Mouse (Mus musculus): ENCODE results near the gene Pdzd2. TPM values are rescaled to one million over a fixed set of nuclear protein-coding genes. Genes with fewer than 3 reads are reported as not detected.

The Pdzd2 gene
- polyA plus RNA-seq, 1 experiment, result 2.4 TPM

DNA sequence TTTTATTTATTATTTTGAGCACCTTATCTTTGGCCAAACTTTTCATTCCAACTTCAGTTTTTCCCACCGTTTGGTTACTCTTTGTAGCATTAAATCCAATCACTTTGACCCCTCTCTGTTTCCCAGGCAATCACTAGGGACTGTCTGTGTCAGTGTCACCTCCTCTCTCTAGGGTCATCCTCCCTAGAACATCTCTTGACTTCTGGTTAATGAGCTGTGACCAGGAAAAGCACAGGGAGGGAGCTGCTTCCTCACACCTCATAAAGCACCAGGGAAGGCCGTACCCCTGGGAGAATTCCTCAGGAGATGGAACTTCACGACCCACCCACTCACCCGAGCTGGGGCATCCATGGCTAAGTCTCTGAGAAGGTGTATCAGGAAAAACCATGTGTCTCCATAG, 168.6 kb downstream of the Pdzd2 start:
- 80% methylated on average over 4 of the region's 4 CpGs for WGBS
- TF ChIP-seq POLR2A (IDR thresholded peaks at IDR 0.05; ENCODE audit: low read depth, low read length), result no peak
- Histone ChIP-seq H3K36me3 (ENCODE audit: control insufficient read depth, insufficient read depth, low read length) (no peaks in the 10 kb centered on the region), H3K4me3 (ENCODE audit: low read depth, low read length) (no peak overlapping the region), H3K27me3 (ENCODE audit: control insufficient read depth, insufficient read depth, low read length) (no peaks in the 10 kb centered on the region), H3K4me1 (ENCODE audit: control insufficient read depth, insufficient read depth, insufficient read length, low read length) (no peaks in the 10 kb centered on the region), H3K27ac (ENCODE audit: insufficient read depth, low read depth, low read length) (no peak overlapping the region)

DNA sequence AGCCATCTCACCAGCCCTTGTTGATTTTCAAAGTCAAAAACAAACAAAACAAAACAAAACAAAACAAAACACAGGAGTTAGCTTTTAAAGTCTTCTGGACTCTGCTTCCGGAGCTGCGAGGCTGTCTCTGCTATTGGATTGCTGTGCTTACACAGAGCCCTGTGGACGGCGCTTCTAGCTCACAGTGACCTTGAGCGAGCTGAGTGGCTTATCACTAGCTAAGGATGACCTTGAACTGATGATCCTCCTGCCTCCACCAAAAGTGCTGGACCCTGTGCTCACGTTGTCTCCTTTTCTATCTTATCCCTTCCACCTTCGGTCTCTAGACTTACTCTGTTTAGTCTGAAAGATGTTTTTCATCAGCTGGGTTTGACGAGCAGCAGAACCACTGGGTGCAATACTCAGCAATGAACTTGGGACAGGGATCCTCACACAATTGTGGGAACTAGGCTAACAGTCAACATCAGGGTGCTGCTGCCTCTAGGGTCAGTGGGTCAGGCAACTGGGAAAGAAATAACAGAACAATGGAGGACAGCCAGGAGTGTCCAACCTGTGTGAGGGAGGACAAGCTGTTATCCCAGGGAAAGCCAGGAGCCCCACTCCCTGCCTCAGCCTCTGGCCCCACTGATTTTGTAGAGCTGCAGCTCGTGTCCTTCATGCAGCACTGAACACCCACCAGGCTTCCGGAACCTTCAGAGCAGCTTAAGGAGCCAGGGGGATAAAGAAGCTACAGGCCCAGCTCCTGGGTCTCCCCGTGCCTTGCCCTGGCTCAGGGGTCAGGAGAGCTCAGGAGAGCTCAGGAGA, 172.9 kb downstream of the Pdzd2 start:
- Histone ChIP-seq H3K4me3 (ENCODE audit: low read depth, low read length) (no peak overlapping the region), H3K4me1 (ENCODE audit: control insufficient read depth, insufficient read depth, insufficient read length, low read length) (no peaks in the 10 kb centered on the region), H3K27me3 (ENCODE audit: control insufficient read depth, insufficient read depth, low read length) (no peaks in the 10 kb centered on the region), H3K27ac (ENCODE audit: insufficient read depth, low read depth, low read length) (no peak overlapping the region), H3K36me3 (ENCODE audit: control insufficient read depth, insufficient read depth, low read length) (no peaks in the 10 kb centered on the region)
- TF ChIP-seq POLR2A (IDR thresholded peaks at IDR 0.05; ENCODE audit: low read depth, low read length) (no peak), CTCF (IDR thresholded peaks at IDR 0.05; ENCODE audit: extremely low read depth, insufficient read length, insufficient replicate concordance, low read depth, low read length) (no peak)
- 76% methylated on average over 11 of the region's 11 CpGs for WGBS

DNA sequence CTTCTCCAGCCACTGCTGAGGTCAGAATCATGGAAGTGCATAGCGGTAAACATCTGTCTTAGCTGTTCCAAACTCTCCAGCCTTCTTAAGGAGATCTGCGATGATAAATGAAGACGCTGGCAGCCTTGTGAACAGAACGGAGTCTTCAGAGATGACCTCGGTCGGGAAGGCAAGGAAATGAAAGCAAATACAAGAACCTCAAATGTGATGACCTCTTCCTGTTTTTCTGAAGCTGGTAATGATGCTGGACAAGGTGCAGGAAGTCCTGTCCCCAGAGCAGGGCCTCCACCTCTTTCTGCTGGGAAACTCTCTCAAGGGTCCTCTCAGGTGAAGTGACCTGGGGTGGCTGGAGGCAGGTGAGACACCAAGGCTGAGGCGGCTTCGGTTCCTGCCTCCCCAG, 174.4 kb downstream of the Pdzd2 start:
- 69% methylated on average over 8 of the region's 8 CpGs for WGBS
- no peak overlapping the region for H3K27ac ChIP-seq (ENCODE audit: insufficient read depth, low read depth, low read length)

DNA sequence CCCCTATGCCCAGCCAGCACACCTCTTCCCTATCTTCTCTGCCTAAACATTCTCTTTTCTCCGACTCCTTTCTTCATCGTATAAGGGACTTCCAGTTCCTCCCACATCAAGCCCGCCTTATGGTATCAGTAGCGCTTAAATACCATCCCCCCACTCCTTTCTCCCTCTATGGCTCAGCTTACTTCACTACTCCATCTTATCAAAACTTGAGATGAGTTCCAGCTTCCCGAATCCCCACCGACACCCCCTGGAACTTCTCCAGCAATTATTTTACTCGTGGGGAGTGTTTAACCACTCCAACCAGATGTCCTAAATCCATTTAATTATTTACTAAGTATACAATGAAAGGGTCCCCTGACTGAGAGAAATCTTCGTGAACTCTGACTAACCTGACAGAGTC, 179.2 kb downstream of the Pdzd2 start:
- Histone ChIP-seq H3K36me3 (ENCODE audit: control insufficient read depth, insufficient read depth, low read length) (no peaks in the 10 kb centered on the region), H3K4me1 (ENCODE audit: control insufficient read depth, insufficient read depth, insufficient read length, low read length) (no peaks in the 10 kb centered on the region), H3K4me3 (ENCODE audit: low read depth, low read length) (no peak overlapping the region), H3K27ac (ENCODE audit: insufficient read depth, low read depth, low read length) (no peak overlapping the region), H3K27me3 (ENCODE audit: control insufficient read depth, insufficient read depth, low read length) (no peaks in the 10 kb centered on the region)
- no peak for TF ChIP-seq CTCF (IDR thresholded peaks at IDR 0.05; ENCODE audit: extremely low read depth, insufficient read length, insufficient replicate concordance, low read depth, low read length)
- TF ChIP-seq POLR2A (IDR thresholded peaks at IDR 0.05; ENCODE audit: low read depth, low read length), result no peak
- WGBS, result 21% methylated on average over 8 of the region's 8 CpGs

More for the DNA sequence above, 174.4 kb downstream of the Pdzd2 start:
- H3K27me3 ChIP-seq (ENCODE audit: control insufficient read depth, insufficient read depth, low read length), result no peaks in the 10 kb centered on the region
- no peaks in the 10 kb centered on the region for H3K36me3 ChIP-seq (ENCODE audit: control insufficient read depth, insufficient read depth, low read length)
- no peak overlapping the region for H3K4me3 ChIP-seq (ENCODE audit: low read depth, low read length)
- H3K4me1 ChIP-seq (ENCODE audit: control insufficient read depth, insufficient read depth, insufficient read length, low read length), result no peaks in the 10 kb centered on the region
- no peak for TF ChIP-seq CTCF (IDR thresholded peaks at IDR 0.05; ENCODE audit: extremely low read depth, insufficient read length, insufficient replicate concordance, low read depth, low read length)

DNA sequence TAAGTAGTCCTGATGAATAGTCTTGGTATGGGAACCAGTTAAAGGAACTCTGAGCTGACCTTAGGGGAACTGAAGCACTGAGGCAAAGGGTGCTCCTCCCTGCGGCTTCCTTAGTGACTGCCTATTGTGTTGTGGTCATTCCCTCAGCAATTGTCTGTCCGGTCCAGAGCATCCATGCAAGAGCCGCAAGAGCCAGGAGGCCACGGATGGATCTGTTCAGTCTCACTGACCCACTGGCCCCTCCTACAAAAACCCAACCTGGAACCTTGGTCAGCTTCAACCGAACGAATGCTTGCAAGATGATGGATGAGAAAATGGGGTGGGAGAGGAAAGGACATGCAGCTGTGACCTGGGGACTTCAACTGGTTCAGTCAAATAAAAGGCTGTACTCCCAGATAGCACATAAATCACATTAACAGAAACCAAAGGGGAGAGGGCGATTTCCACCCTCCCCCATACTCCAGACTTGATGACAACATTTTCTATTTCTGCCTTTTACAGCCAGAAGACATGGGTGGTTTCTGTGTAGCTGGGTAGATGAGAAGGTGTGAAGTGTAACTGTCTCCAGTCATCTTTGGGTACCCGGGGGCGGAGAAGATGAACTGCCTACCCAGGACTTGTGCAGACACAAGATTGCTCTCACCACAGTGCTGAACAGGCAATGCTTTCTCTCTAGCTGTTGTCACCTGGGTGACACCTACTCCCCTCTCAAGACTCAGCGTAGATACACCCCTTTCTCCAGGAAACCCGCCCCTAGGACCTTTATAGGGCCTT, 181.9 kb downstream of the Pdzd2 start:
- Histone ChIP-seq H3K27me3 (ENCODE audit: control insufficient read depth, insufficient read depth, low read length) (no peaks in the 10 kb centered on the region), H3K36me3 (ENCODE audit: control insufficient read depth, insufficient read depth, low read length) (no peaks in the 10 kb centered on the region), H3K4me3 (ENCODE audit: low read depth, low read length) (no peak overlapping the region), H3K4me1 (ENCODE audit: control insufficient read depth, insufficient read depth, insufficient read length, low read length) (no peaks in the 10 kb centered on the region), H3K27ac (ENCODE audit: insufficient read depth, low read depth, low read length) (no peak overlapping the region)
- TF ChIP-seq POLR2A (IDR thresholded peaks at IDR 0.05; ENCODE audit: low read depth, low read length) (no peak), CTCF (IDR thresholded peaks at IDR 0.05; ENCODE audit: extremely low read depth, insufficient read length, insufficient replicate concordance, low read depth, low read length) (no peak)
- WGBS, result 86% methylated on average over 11 of the region's 11 CpGs

DNA sequence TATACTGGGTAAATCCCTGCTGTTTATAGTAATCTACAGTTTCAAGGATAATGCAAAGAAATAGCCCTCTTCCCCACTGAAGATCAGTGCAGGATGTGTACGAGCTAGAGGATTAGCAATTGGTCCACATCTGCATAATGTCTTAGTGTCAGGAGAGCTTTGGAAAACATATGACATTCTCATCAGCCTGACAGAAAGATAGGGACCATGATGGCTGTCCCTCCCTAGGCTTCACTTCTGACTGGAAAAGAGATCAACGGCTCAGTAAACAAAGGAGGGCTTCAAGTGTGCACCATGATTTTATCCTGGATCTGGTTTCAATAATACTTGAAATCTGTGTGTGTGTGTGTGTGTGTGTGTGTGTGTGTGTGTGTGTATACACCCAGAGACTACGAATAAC, 186.5 kb downstream of the Pdzd2 start:
- Histone ChIP-seq H3K4me1 (ENCODE audit: control insufficient read depth, insufficient read depth, insufficient read length, low read length) (peaks cover 5% of the 10 kb centered on the region; the same call in 1 of the 2 replicates), H3K27me3 (ENCODE audit: control insufficient read depth, insufficient read depth, low read length) (peaks cover 6% of the 10 kb centered on the region; the same call in 1 of the 2 replicates), H3K36me3 (ENCODE audit: control insufficient read depth, insufficient read depth, low read length) (no peaks in the 10 kb centered on the region), H3K4me3 (ENCODE audit: low read depth, low read length) (no peak overlapping the region), H3K27ac (ENCODE audit: insufficient read depth, low read depth, low read length) (no peak overlapping the region)
- WGBS, result 70% methylated on average over 3 of the region's 3 CpGs
- TF ChIP-seq CTCF (IDR thresholded peaks at IDR 0.05; ENCODE audit: extremely low read depth, insufficient read length, insufficient replicate concordance, low read depth, low read length), result no peak
- no peak for TF ChIP-seq POLR2A (IDR thresholded peaks at IDR 0.05; ENCODE audit: low read depth, low read length)

DNA sequence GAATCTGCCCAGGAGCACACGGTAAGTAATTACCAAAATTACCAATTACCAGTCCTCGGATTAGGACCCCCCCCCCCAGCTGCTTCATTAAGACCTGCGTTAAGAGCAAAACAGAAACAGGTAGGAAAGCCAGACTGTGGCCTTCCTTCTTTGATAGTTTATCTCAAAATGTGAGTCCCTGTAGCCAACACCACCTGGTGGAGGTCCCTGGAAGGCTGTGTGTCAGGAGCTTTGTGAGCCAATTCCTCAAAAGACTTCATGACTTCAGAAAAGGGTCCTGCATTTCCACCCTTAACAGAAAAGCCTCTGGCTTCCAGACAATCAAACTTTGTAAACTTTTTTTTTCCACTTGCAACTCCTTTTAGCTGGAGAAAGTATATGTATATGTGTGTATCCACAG, 188.8 kb downstream of the Pdzd2 start:
- TF ChIP-seq POLR2A (IDR thresholded peaks at IDR 0.05; ENCODE audit: low read depth, low read length), result no peak
- no peak for TF ChIP-seq CTCF (IDR thresholded peaks at IDR 0.05; ENCODE audit: extremely low read depth, insufficient read length, insufficient replicate concordance, low read depth, low read length)
- Histone ChIP-seq H3K27me3 (ENCODE audit: control insufficient read depth, insufficient read depth, low read length) (peaks cover 6% of the 10 kb centered on the region; the same call in 1 of the 2 replicates), H3K27ac (ENCODE audit: insufficient read depth, low read depth, low read length) (no peak overlapping the region), H3K4me1 (ENCODE audit: control insufficient read depth, insufficient read depth, insufficient read length, low read length) (peaks cover 5% of the 10 kb centered on the region; the same call in 1 of the 2 replicates), H3K36me3 (ENCODE audit: control insufficient read depth, insufficient read depth, low read length) (no peaks in the 10 kb centered on the region), H3K4me3 (ENCODE audit: low read depth, low read length) (no peak overlapping the region)
- WGBS, result 45% methylated on average over 3 of the region's 3 CpGs
